Mouse (Mus musculus): ENCODE measurements at regions not wholly inside any gene's neighbourhood (a gene's known extent, or its start where the extent isn't known, plus 50 kb on each side); places are given as distances from the start of the nearest gene placed in this dataset.

GRCm38 (mm10) chr12:60352138-60352537 lies 1132.6 kb upstream of the Fbxo33 start:
- Histone ChIP-seq H3K9ac (no peak overlapping the region), H3K4me3 (ENCODE audit: low read depth, low read length) (no peak overlapping the region), H3K9me3 (ENCODE audit: low read depth, low read length) (no peaks in the 10 kb centered on the region), H3K27ac (ENCODE audit: low read depth) (no peak overlapping the region), H3K4me1 (ENCODE audit: insufficient read depth) (no peaks in the 10 kb centered on the region), H3K4me2 (no peak overlapping the region), H3K27me3 (ENCODE audit: insufficient read depth, low read length) (no peaks in the 10 kb centered on the region), H3K36me3 (ENCODE audit: insufficient read depth) (no peaks in the 10 kb centered on the region)
- no peak for TF ChIP-seq CTCF (IDR thresholded peaks at IDR 0.05; ENCODE audit: low read depth)
- DNase-seq (peak; percentile 9), ATAC-seq (ENCODE audit: insufficient read depth) (no peak)
- WGBS, result 58% methylated on average over 2 of the region's 2 CpGs

- Histone ChIP-seq H3K4me3 (ENCODE audit: low read depth, low read length) (no peak overlapping the region), H3K4me2 (no peak overlapping the region), H3K4me1 (ENCODE audit: insufficient read depth) (no peaks in the 10 kb centered on the region), H3K36me3 (ENCODE audit: insufficient read depth) (no peaks in the 10 kb centered on the region), H3K27ac (ENCODE audit: low read depth) (no peak overlapping the region), H3K27me3 (ENCODE audit: insufficient read depth, low read length) (no peaks in the 10 kb centered on the region), H3K9ac (no peak overlapping the region), H3K9me3 (ENCODE audit: low read depth, low read length) (no peaks in the 10 kb centered on the region)
- ATAC-seq (ENCODE audit: insufficient read depth), result no peak
- WGBS, result 84% methylated on average over 1 of the region's 1 CpGs
- DNase-seq, result no peak
- no peak for TF ChIP-seq CTCF (IDR thresholded peaks at IDR 0.05; ENCODE audit: low read depth)
Measured at GRCm38 (mm10) chr12:60344437-60344836, 1124.9 kb upstream of the Fbxo33 start.

- Histone ChIP-seq H3K4me2 (no peak overlapping the region), H3K4me1 (ENCODE audit: insufficient read depth) (no peaks in the 10 kb centered on the region), H3K9me3 (ENCODE audit: low read depth, low read length) (no peaks in the 10 kb centered on the region), H3K27me3 (ENCODE audit: insufficient read depth, low read length) (no peaks in the 10 kb centered on the region), H3K27ac (ENCODE audit: low read depth) (no peak overlapping the region), H3K36me3 (ENCODE audit: insufficient read depth) (no peaks in the 10 kb centered on the region), H3K4me3 (ENCODE audit: low read depth, low read length) (no peak overlapping the region), H3K9ac (no peak overlapping the region)
- 38% methylated on average over 6 of the region's 6 CpGs for WGBS
- no peak for TF ChIP-seq CTCF (IDR thresholded peaks at IDR 0.05; ENCODE audit: low read depth)
- ATAC-seq (ENCODE audit: insufficient read depth) (peak; percentile 76; the same call in 1 of the 2 replicates), DNase-seq (peak; percentile 62)
Measured at GRCm38 (mm10) chr12:60320063-60320462, 1100.5 kb upstream of the Fbxo33 start.

GRCm38 (mm10) chr12:60292591-60292990 lies 1073.1 kb upstream of the Fbxo33 start:
- Histone ChIP-seq H3K9ac (no peak overlapping the region), H3K9me3 (ENCODE audit: low read depth, low read length) (no peaks in the 10 kb centered on the region), H3K4me2 (no peak overlapping the region), H3K27ac (ENCODE audit: low read depth) (no peak overlapping the region), H3K4me1 (ENCODE audit: insufficient read depth) (no peaks in the 10 kb centered on the region), H3K27me3 (ENCODE audit: insufficient read depth, low read length) (no peaks in the 10 kb centered on the region), H3K36me3 (ENCODE audit: insufficient read depth) (no peaks in the 10 kb centered on the region), H3K4me3 (ENCODE audit: low read depth, low read length) (no peak overlapping the region)
- 71% methylated on average over 2 of the region's 2 CpGs for WGBS
- ATAC-seq (ENCODE audit: insufficient read depth) (no peak), DNase-seq (no peak)
- no peak for TF ChIP-seq CTCF (IDR thresholded peaks at IDR 0.05; ENCODE audit: low read depth)

GRCm38 (mm10) chr12:60288817-60289216 lies 1069.3 kb upstream of the Fbxo33 start:
- DNase-seq (no peak), ATAC-seq (ENCODE audit: insufficient read depth) (no peak)
- TF ChIP-seq CTCF (IDR thresholded peaks at IDR 0.05; ENCODE audit: low read depth), result no peak
- no peaks in the 10 kb centered on the region for H3K9me3 ChIP-seq (ENCODE audit: low read depth, low read length)
- H3K4me2 ChIP-seq, result no peak overlapping the region
- no peak overlapping the region for H3K4me3 ChIP-seq (ENCODE audit: low read depth, low read length)
- 87% methylated on average over 2 of the region's 2 CpGs for WGBS
- H3K9ac ChIP-seq, result no peak overlapping the region
- H3K27me3 ChIP-seq (ENCODE audit: insufficient read depth, low read length), result no peaks in the 10 kb centered on the region
- H3K27ac ChIP-seq (ENCODE audit: low read depth), result no peak overlapping the region
- H3K4me1 ChIP-seq (ENCODE audit: insufficient read depth), result no peaks in the 10 kb centered on the region
- no peaks in the 10 kb centered on the region for H3K36me3 ChIP-seq (ENCODE audit: insufficient read depth)

- 25% methylated on average over 1 of the region's 1 CpGs for WGBS
- H3K4me2 ChIP-seq, result no peak overlapping the region
- DNase-seq (peak; percentile 50), ATAC-seq (ENCODE audit: insufficient read depth) (0 out of 2 replicates have a peak, but pooled peaks have one; percentile 44)
- H3K4me3 ChIP-seq (ENCODE audit: low read depth, low read length), result no peak overlapping the region
- H3K4me1 ChIP-seq (ENCODE audit: insufficient read depth), result no peaks in the 10 kb centered on the region
- no peaks in the 10 kb centered on the region for H3K36me3 ChIP-seq (ENCODE audit: insufficient read depth)
- H3K27ac ChIP-seq (ENCODE audit: low read depth), result no peak overlapping the region
- TF ChIP-seq CTCF (IDR thresholded peaks at IDR 0.05; ENCODE audit: low read depth), result no peak
- no peak overlapping the region for H3K9ac ChIP-seq
- no peaks in the 10 kb centered on the region for H3K9me3 ChIP-seq (ENCODE audit: low read depth, low read length)
- no peaks in the 10 kb centered on the region for H3K27me3 ChIP-seq (ENCODE audit: insufficient read depth, low read length)
Measured at GRCm38 (mm10) chr12:60255286-60255685, 1035.8 kb upstream of the Fbxo33 start.

- Histone ChIP-seq H3K36me3 (ENCODE audit: insufficient read depth) (no peaks in the 10 kb centered on the region), H3K4me3 (ENCODE audit: low read depth, low read length) (no peak overlapping the region), H3K27me3 (ENCODE audit: insufficient read depth, low read length) (no peaks in the 10 kb centered on the region), H3K4me2 (no peak overlapping the region), H3K27ac (ENCODE audit: low read depth) (no peak overlapping the region), H3K4me1 (ENCODE audit: insufficient read depth) (no peaks in the 10 kb centered on the region), H3K9me3 (ENCODE audit: low read depth, low read length) (no peaks in the 10 kb centered on the region), H3K9ac (no peak overlapping the region)
- no peak for TF ChIP-seq CTCF (IDR thresholded peaks at IDR 0.05; ENCODE audit: low read depth)
- DNase-seq, result no peak
- 52% methylated on average over 3 of the region's 3 CpGs for WGBS
- no peak for ATAC-seq (ENCODE audit: insufficient read depth)
Measured at GRCm38 (mm10) chr12:60214002-60214401, 994.5 kb upstream of the Fbxo33 start.

GRCm38 (mm10) chr12:60175750-60176149 lies 956.2 kb upstream of the Fbxo33 start:
- DNase-seq (peak; percentile 59), ATAC-seq (ENCODE audit: insufficient read depth) (peak; percentile 77; the same call in 1 of the 2 replicates)
- no peak overlapping the region for H3K9ac ChIP-seq
- H3K4me1 ChIP-seq (ENCODE audit: insufficient read depth), result no peaks in the 10 kb centered on the region
- H3K9me3 ChIP-seq (ENCODE audit: low read depth, low read length), result no peaks in the 10 kb centered on the region
- no peaks in the 10 kb centered on the region for H3K27me3 ChIP-seq (ENCODE audit: insufficient read depth, low read length)
- no peak overlapping the region for H3K27ac ChIP-seq (ENCODE audit: low read depth)
- no peaks in the 10 kb centered on the region for H3K36me3 ChIP-seq (ENCODE audit: insufficient read depth)
- no peak overlapping the region for H3K4me3 ChIP-seq (ENCODE audit: low read depth, low read length)
- TF ChIP-seq CTCF (IDR thresholded peaks at IDR 0.05; ENCODE audit: low read depth), result no peak
- H3K4me2 ChIP-seq, result no peak overlapping the region
- WGBS, result 39% methylated on average over 2 of the region's 2 CpGs
